Mouse (Mus musculus) layer of hippocampus, adult 9-10 months (tissue): ENCODE data around the gene Olfr1249.
"Not testable (repeated sequence)": the region's sequence is repeated elsewhere in the genome, so short reads cannot be mapped to it uniquely, and the experiment has no call there.

Source experiments
- DNase-seq: peaks from one replicate; pipeline ENCODE4 v3.0.0; 2022; ENCODE audit warnings: low spot score

Olfr1249 gene

DNA sequence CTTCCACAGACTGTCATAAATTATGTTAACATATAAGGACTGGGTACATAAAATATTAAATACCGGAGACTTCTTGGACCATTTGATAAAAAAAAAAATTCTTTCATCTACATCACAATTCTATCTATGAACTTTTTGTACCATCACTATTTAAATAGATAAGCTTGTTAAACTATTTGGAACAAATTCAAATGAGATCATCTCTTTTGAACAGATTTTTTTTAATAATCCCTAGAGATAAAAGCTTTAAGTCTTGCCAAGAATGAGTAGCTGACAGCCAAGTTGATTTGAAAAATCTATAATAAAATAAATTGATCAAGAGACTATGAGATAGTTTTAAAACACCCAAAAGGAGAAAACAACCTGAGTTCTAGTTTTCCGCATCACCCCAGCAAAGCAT, at the start of gene Olfr1249:
Olfr1249 (minus strand) TSS at position 101 of the 400 bp plus-strand sequence.
- no peak for DNase-seq

DNA sequence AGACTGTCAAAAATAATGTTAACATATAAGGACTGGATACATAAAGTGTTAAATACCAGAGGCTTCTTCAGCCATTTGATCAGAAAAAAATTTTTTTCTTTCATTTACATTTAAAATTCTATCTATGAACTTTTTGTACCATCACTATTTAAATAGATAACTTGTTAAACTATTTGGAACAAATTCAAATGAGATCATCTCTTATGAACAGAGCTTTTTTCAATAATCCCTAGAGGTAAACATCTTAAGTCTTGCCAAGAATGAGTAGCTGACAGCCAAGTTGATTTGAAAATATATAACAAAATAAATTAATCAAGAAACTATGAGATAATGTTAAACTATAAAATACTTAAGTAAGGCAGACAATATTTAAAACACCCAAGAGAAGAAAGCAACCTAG, 37.1 kb upstream of the Olfr1249 start, which contains the start of gene Olfr1251:
Olfr1251 (minus strand) TSS at position 101 of the 400 bp plus-strand sequence.
- DNase-seq: no peak

DNA sequence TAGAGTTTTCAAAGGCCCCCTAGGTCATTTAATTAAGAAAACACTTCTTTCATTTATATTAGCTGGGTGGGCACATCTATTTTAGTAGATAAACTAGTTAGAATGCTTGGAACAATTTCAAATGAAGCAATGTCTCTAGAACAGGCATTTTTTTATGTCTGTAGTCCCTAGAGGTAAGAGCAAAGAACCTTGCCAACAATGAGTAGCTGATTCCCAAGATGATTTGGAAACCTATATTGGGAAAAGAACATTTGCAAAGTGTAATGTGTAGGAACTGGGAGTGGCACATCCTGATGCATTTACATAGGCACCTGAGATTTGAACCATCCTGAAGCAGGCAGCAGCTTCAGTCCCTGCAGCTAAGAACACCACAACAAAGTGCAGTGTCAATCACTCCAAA, 26.6 kb upstream of the Olfr1249 start, which contains the start of gene Olfr1250:
Olfr1250 (minus strand) TSS at position 101 of the 400 bp plus-strand sequence.
- no peak for DNase-seq

DNA sequence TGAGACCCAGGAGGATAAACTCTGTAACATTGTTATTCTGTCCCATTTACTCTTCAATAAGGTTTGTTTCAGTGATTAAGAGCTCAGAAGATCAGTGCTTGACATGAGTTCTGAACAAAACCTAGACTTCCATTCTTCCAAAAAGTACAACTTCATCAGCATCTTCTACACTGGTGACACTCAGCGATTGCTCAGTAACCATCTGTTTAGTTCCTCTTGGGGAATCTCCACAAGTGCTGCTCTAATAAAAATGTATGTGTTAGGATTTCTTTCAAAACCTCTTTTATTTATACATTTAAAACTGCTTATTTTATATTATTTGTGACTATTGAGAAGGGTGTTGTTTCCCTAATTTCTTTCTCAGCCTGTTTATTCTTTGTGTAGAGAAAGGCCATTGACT, 16.6 kb downstream of the Olfr1249 start, which contains the start of gene Olfr1248:
Olfr1248 (minus strand) TSS at position 101 of the 400 bp plus-strand sequence.
- DNase-seq: not testable (repeated sequence)

DNA sequence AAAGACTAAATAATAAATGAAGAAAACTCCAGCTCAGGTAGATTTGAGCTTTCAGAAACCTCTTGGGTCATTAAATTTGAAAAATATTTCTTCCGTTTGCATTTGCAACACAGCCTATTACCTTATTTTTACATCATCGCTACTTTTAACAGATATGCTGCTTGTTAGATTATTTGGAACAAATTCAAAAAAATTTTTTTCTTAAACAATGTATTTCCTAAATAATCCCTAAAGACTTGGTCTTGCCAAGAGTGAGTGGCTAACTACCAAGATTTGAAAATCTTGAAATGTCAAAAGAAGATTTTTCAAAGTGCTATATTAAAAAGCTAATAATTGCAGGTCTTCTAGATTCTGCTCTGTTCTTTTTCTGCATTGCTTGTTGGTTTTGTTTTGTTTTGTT, 20.8 kb downstream of the Olfr1249 start, which contains the start of gene Olfr1247:
Olfr1247 (minus strand) TSS at position 101 of the 400 bp plus-strand sequence.
- no peak for DNase-seq

DNA sequence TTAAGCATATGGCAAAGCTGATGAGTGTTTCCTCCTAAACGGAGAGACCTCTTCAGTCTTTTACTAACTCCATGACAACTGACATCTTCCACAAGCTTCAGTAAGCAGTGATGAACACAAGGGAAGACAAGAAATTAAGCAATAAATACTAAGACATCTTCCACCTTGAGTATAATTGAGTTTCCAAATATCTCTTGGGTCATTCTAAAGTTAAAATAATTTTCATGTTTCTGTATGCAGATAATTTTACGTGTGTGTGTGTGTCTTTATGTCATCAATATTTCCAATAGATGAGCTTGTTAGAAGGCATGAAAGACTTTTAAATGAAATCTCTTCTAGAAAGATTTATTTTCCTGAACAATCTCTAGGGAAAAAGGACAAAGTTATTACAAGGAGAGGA, 41.7 kb downstream of the Olfr1249 start, which contains the start of gene Olfr1246:
Olfr1246 (minus strand) TSS at position 101 of the 400 bp plus-strand sequence.
- DNase-seq: no peak
